Mouse (Mus musculus) lung, embryonic 16.5 days (tissue): Measurements from ENCODE around the gene Lrp2. TPM values are rescaled to one million over a fixed set of nuclear protein-coding genes. Genes with fewer than 3 reads are reported as not detected.
A peak's percentile ranks its signal among the peaks of the same experiment; 100 is the strongest.

Experiments
- ATAC-seq: fragments of 200-750 bp; cut with Nextera tagmentation; 2 replicates; pipeline ENCODE4 v1.8.0; 2017; ENCODE audit warnings: low read depth, mild to moderate bottlenecking, moderate library complexity
- H3K27ac ChIP-seq: fragments of 300-500 bp; sonication (generic); 2 replicates; pipeline ENCODE4 v1.5.1; 2014; ENCODE audit warnings: mild to moderate bottlenecking, control low read depth, low read length
- H3K27me3 ChIP-seq: fragments of 300-500 bp; sonication (generic); 2 replicates; pipeline ENCODE4 v1.6.1; 2014; ENCODE audit warnings: low read depth, low read length, mixed read lengths; ENCODE audit not compliant: control insufficient read depth, insufficient read depth
- H3K36me3 ChIP-seq: fragments of 300-500 bp; sonication (generic); 2 replicates; pipeline ENCODE4 v1.6.1; 2014; ENCODE audit warnings: low read length; ENCODE audit not compliant: control insufficient read depth, insufficient read depth
- H3K4me1 ChIP-seq: fragments of 300-500 bp; sonication (generic); replicated peaks from 2 replicates; pipeline ENCODE4 v1.6.1; 2014; ENCODE audit warnings: low read length, mixed read lengths; ENCODE audit not compliant: control insufficient read depth, insufficient read depth
- H3K4me2 ChIP-seq: fragments of 300-500 bp; sonication (generic); 2 replicates; pipeline ENCODE4 v1.6.1; 2014; ENCODE audit warnings: low read depth, low read length, control low read depth
- H3K4me3 ChIP-seq: fragments of 300-500 bp; sonication (generic); 2 replicates; pipeline ENCODE4 v1.5.1; 2014; ENCODE audit warnings: mild to moderate bottlenecking, low read length, control low read depth
- H3K9ac ChIP-seq: fragments of 300-500 bp; sonication (generic); 2 replicates; pipeline ENCODE4 v1.6.1; 2014; ENCODE audit warnings: low read length, control low read depth
- H3K9me3 ChIP-seq: fragments of 300-500 bp; sonication (generic); 2 replicates; pipeline ENCODE4 v1.6.1; 2016; ENCODE audit warnings: low read length; ENCODE audit not compliant: control insufficient read depth
- whole genome bisulfite sequencing: fragments of 180-500 bp; shearing (Covaris S2); extraction: QIAGEN DNeasy Blood & Tissue Kit; methylation state at CpG from one replicate; pipeline ENCODE4 v1.1.7; 2014; 5-methylcytosine and 5-hydroxymethylcytosine counted together
- polyA plus RNA-seq: library from polyadenylated mRNA; unstranded; fragments of >200 nt; fragmentation: Nextera tagmentation; extraction: Ambion mirVana; gene quantifications from 2 replicates; pipeline ENCODE4 v1.2.1, GENCODE M21; 2015

Gene Lrp2
- polyA plus RNA-seq, 1 experiment from 2014 or later, result 0.29 TPM

- 78% methylated on average over 9 of the region's 9 CpGs for WGBS
- Histone ChIP-seq H3K9me3 (no peaks in the 10 kb centered on the region), H3K36me3 (no peaks in the 10 kb centered on the region), H3K9ac (no peak overlapping the region), H3K4me1 (no peaks in the 10 kb centered on the region), H3K27me3 (no peaks in the 10 kb centered on the region), H3K27ac (no peak overlapping the region), H3K4me3 (no peak overlapping the region), H3K4me2 (no peak overlapping the region)
- no peak for ATAC-seq
Observed at GRCm38 (mm10) chr2:69500357-69500756, 85.5 kb downstream of the Lrp2 start.

GRCm38 (mm10) chr2:69493130-69493529 is 92.7 kb downstream of the Lrp2 start:
- Histone ChIP-seq H3K27ac (no peak overlapping the region), H3K4me2 (no peak overlapping the region), H3K27me3 (no peaks in the 10 kb centered on the region), H3K4me3 (no peak overlapping the region), H3K36me3 (no peaks in the 10 kb centered on the region), H3K4me1 (no peaks in the 10 kb centered on the region), H3K9me3 (no peaks in the 10 kb centered on the region), H3K9ac (no peak overlapping the region)
- ATAC-seq, result no peak
- 83% methylated on average over 4 of the region's 4 CpGs for WGBS

- no peaks in the 10 kb centered on the region for H3K4me1 ChIP-seq
- H3K9ac ChIP-seq, result no peak overlapping the region
- H3K27me3 ChIP-seq, result no peaks in the 10 kb centered on the region
- no peak overlapping the region for H3K4me3 ChIP-seq
- no peak for ATAC-seq
- H3K27ac ChIP-seq, result no peak overlapping the region
- H3K4me2 ChIP-seq, result no peak overlapping the region
- no peaks in the 10 kb centered on the region for H3K9me3 ChIP-seq
- no peaks in the 10 kb centered on the region for H3K36me3 ChIP-seq
- 93% methylated on average over 7 of the region's 7 CpGs for WGBS
Observed at GRCm38 (mm10) chr2:69480965-69481364, 104.9 kb downstream of the Lrp2 start.

- no peak overlapping the region for H3K27ac ChIP-seq
- 81% methylated on average over 7 of the region's 7 CpGs for WGBS
Observed at GRCm38 (mm10) chr2:69479859-69480258, 106.0 kb downstream of the Lrp2 start.

DNA sequence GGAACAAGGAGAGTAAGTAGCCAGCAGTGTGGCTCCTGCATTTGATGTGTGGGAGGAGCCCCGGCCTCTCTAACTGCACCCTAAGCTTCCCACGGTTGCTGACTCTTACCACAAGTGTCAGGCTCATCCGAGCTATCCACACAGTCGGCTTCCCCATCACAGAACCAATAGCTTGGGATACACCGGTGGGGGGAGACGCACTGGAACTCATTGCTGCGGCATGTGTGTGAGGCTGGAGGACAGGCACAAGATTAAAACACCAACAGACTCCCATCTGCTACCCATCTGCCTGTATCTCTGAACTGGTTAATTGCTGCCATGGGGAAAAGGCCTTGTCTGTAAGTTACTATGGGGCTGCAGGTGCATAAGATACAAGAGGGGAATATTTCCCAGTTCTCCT is 109.0 kb downstream of the Lrp2 start:
- no peak overlapping the region for H3K9ac ChIP-seq
- ATAC-seq, result no peak
- no peak overlapping the region for H3K27ac ChIP-seq
- peaks cover 1% of the 10 kb centered on the region; the same call in 1 of the 2 replicates for H3K4me1 ChIP-seq
- H3K27me3 ChIP-seq, result no peaks in the 10 kb centered on the region
- no peaks in the 10 kb centered on the region for H3K9me3 ChIP-seq
- H3K4me2 ChIP-seq, result no peak overlapping the region
- WGBS, result 78% methylated on average over 7 of the region's 7 CpGs
- H3K4me3 ChIP-seq, result no peak overlapping the region
- H3K36me3 ChIP-seq, result no peaks in the 10 kb centered on the region

More at GRCm38 (mm10) chr2:69479859-69480258, 106.0 kb downstream of the Lrp2 start:
- no peak overlapping the region for H3K4me3 ChIP-seq
- ATAC-seq, result no peak
- H3K4me1 ChIP-seq, result no peaks in the 10 kb centered on the region
- H3K27me3 ChIP-seq, result no peaks in the 10 kb centered on the region
- no peak overlapping the region for H3K9ac ChIP-seq
- no peaks in the 10 kb centered on the region for H3K36me3 ChIP-seq
- H3K9me3 ChIP-seq, result no peaks in the 10 kb centered on the region
- no peak overlapping the region for H3K4me2 ChIP-seq

- no peak overlapping the region for H3K4me3 ChIP-seq
- H3K27me3 ChIP-seq, result no peaks in the 10 kb centered on the region
- no peak overlapping the region for H3K27ac ChIP-seq
- WGBS, result 79% methylated on average over 9 of the region's 9 CpGs
- no peaks in the 10 kb centered on the region for H3K36me3 ChIP-seq
- H3K9me3 ChIP-seq, result no peaks in the 10 kb centered on the region
- no peak overlapping the region for H3K4me2 ChIP-seq
- no peak overlapping the region for H3K9ac ChIP-seq
- no peak for ATAC-seq
- H3K4me1 ChIP-seq, result peaks cover 10% of the 10 kb centered on the region; the same call in 1 of the 2 replicates
Observed at GRCm38 (mm10) chr2:69475177-69475576, 110.7 kb downstream of the Lrp2 start.

GRCm38 (mm10) chr2:69471837-69472236 is 114.0 kb downstream of the Lrp2 start:
- Histone ChIP-seq H3K4me2 (peak overlapping the region; percentile 27; the same call in 1 of the 2 replicates), H3K27me3 (no peaks in the 10 kb centered on the region), H3K9me3 (no peaks in the 10 kb centered on the region), H3K4me1 (peaks cover 10% of the 10 kb centered on the region; the same call in 1 of the 2 replicates), H3K4me3 (no peak overlapping the region), H3K9ac (no peak overlapping the region), H3K27ac (no peak overlapping the region; the same call in 1 of the 2 replicates), H3K36me3 (no peaks in the 10 kb centered on the region)
- 54% methylated on average over 4 of the region's 4 CpGs for WGBS
- ATAC-seq, result peak; percentile 88

DNA sequence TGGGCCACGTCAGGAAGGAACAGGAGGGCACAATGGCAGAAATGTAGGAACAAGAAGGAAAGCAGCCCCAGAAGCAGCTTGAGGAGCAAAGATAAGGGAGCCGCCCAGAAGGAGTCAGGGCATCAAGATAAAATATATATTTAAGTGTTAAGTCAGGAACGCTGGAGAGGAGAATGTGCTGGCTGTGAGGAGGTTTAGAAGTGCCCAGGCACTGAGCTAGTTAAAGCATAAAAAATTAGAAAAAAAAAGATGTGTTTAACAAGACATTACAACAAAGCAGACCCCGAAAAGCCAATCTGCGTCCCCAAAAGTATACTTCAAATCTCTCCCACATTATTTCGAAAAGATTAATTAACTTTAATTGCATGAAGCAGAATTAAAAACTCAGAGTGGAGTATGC is 122.3 kb downstream of the Lrp2 start:
- Histone ChIP-seq H3K27ac (no peak overlapping the region), H3K4me1 (no peaks in the 10 kb centered on the region), H3K9me3 (no peaks in the 10 kb centered on the region), H3K4me3 (no peak overlapping the region), H3K27me3 (no peaks in the 10 kb centered on the region), H3K36me3 (no peaks in the 10 kb centered on the region), H3K4me2 (no peak overlapping the region), H3K9ac (no peak overlapping the region)
- no peak for ATAC-seq
- WGBS, result 62% methylated on average over 6 of the region's 6 CpGs

GRCm38 (mm10) chr2:69459481-69459880 is 126.4 kb downstream of the Lrp2 start:
- ATAC-seq, result no peak
- Histone ChIP-seq H3K4me1 (no peaks in the 10 kb centered on the region), H3K4me3 (no peak overlapping the region), H3K27me3 (no peaks in the 10 kb centered on the region), H3K9me3 (no peaks in the 10 kb centered on the region), H3K4me2 (no peak overlapping the region), H3K27ac (no peak overlapping the region), H3K36me3 (no peaks in the 10 kb centered on the region), H3K9ac (no peak overlapping the region)
- 78% methylated on average over 17 of the region's 17 CpGs for WGBS

DNA sequence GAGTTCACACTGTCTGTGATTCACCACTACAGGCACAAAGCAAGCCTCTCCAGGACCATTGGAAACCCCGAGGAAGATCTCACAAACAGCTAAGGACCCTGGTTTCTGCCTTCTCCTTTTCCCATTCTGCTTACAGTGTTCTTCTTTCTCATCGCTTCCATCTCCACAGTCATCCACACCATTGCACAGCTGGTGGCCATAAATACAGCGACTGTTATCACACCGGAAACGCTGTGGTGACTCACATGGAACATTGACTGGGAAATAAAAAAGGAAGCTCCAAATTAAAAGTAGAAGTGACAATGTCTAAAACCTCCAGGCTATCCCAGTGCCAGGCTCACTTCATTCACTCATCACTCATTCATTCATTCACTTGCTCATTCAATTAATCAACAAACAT is 134.7 kb downstream of the Lrp2 start:
- H3K27me3 ChIP-seq, result no peaks in the 10 kb centered on the region
- WGBS, result 84% methylated on average over 5 of the region's 5 CpGs
- no peak for ATAC-seq
- no peak overlapping the region for H3K27ac ChIP-seq
- no peak overlapping the region for H3K4me3 ChIP-seq
- H3K9ac ChIP-seq, result no peak overlapping the region
- no peak overlapping the region for H3K4me2 ChIP-seq
- no peaks in the 10 kb centered on the region for H3K4me1 ChIP-seq
- H3K9me3 ChIP-seq, result no peaks in the 10 kb centered on the region
- no peaks in the 10 kb centered on the region for H3K36me3 ChIP-seq
